Mouse (Mus musculus): ENCODE data around the gene Cradd. TPM values are rescaled to one million over a fixed set of nuclear protein-coding genes. Genes with fewer than 3 reads are reported as not detected.
A peak's percentile ranks its signal among the peaks of the same experiment; 100 is the strongest.

Gene Cradd
- polyA plus RNA-seq, 2 experiments, result 3.2 to 3.6 TPM

DNA sequence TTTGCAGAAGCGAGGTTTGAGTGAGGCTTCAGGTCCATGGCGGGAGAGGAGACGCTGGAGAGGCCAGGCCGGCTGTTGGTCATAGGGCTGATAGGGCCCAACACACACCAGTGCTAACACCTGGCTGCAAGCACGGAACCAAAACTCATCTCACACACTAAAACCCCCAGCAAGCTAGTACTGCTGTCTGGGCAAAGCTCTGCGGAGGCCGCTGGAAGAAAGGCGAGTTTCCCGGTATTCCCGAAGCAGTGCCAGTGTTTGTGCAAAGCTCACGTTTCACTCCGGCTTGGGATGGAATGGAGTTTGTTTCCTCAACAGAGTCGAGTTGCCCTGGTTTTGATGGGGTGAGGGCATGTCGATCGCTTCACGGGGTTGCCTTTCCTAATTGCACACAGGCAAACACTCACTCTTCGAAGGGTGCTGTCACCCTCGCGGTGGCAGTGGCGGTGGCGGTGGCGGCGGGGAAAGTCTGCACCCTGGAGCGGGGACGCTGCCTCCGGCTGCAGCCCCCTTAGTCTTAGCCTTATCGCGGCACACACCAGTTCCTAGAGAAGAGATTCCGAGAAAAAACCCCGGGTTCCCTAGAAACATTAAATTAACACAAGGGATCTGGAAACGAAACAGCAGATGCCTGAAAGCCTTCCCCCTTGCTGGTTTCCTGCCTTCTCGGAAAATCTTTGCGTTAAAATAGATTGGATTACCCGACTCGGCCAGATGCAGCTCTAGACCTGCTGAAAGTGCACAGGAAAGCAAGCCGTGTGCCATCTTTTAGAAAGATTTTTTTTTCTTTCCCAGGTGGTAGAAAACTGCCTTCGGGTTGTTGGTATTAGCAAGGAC is 59.2 kb downstream of the Cradd start:
- H3K27me3 ChIP-seq (ENCODE audit: control insufficient read depth, insufficient read depth, low read length), result peaks cover 16% of the 10 kb centered on the region

DNA sequence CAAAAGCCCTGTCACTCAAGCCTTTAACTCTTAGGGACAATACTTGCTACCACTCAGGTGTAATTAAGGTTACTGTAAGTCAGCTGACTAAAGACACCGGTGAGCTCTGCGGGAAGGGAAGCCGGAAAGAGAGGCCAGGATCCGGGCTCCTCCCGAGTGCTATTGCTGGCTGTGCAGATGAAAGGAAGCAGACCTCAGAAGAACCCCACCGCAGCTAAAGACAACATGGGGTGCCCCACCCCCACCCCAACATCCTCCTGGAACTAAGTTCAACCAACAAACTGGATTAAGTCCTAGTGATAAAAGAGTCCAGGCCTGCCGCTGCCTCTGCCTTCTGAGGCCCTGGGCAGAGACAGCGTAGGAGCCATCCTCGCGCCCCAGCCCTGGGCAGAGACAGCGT is 61.5 kb downstream of the Cradd start:
- Histone ChIP-seq H3K27ac (no peak overlapping the region), H3K4me2 (ENCODE audit: low read depth) (no peak overlapping the region), H3K36me3 (replicated peaks; ENCODE audit: control insufficient read depth, insufficient read depth, low read depth) (no peaks in the 10 kb centered on the region), H3K27me3 (ENCODE audit: control insufficient read depth, insufficient read depth, low read length) (peaks cover 16% of the 10 kb centered on the region), H3K9ac (replicated peaks) (no peak overlapping the region), H3K4me1 (replicated peaks; ENCODE audit: control insufficient read depth in 2 of 2, insufficient read depth in 2 of 2, low read length in 1 of 2) (peaks cover 0 to 10% of the 10 kb centered on the region in 2 experiments; a peak in 2 of 4 replicates), H3K4me3 (ENCODE audit: insufficient read depth in 1 of 2, low read depth in 2 of 2, low read length in 2 of 2) (no peak overlapping the region), H3K9me3 (ENCODE audit: control insufficient read depth, low read length) (no peaks in the 10 kb centered on the region)
- DNase-seq (ENCODE audit: low read depth in 3 of 3, low spot score in 3 of 3) (no peak), ATAC-seq (ENCODE audit: insufficient read depth) (no peak)
- 21% methylated on average over 11 of the region's 11 CpGs for WGBS (ENCODE audit: insufficient replicate concordance)
- no peak for TF ChIP-seq EP300 (IDR thresholded peaks at IDR 0.05; ENCODE audit: low read depth)
- TF ChIP-seq CTCF (IDR thresholded peaks at IDR 0.05; ENCODE audit: low read depth), result no peak

More for the DNA sequence above, 59.2 kb downstream of the Cradd start:
- 6% methylated on average over 37 of the region's 37 CpGs for WGBS (ENCODE audit: insufficient replicate concordance)
- no peak overlapping the region for H3K9ac ChIP-seq (replicated peaks)
- no peaks in the 10 kb centered on the region for H3K36me3 ChIP-seq (replicated peaks; ENCODE audit: control insufficient read depth, insufficient read depth, low read depth)
- ATAC-seq (ENCODE audit: insufficient read depth) (peak; percentile 57; the same call in 1 of the 2 replicates), DNase-seq (ENCODE audit: low read depth in 3 of 3, low spot score in 3 of 3) (peak; percentile 25 to 64 (median 28))
- peak overlapping the region; percentile 50 for H3K4me2 ChIP-seq (ENCODE audit: low read depth)
- TF ChIP-seq CTCF (IDR thresholded peaks at IDR 0.05; ENCODE audit: low read depth), result no peak
- TF ChIP-seq EP300 (IDR thresholded peaks at IDR 0.05; ENCODE audit: low read depth), result no peak
- peaks cover 0 to 10% of the 10 kb centered on the region in 2 experiments; a peak in 2 of 4 replicates for H3K4me1 ChIP-seq (replicated peaks; ENCODE audit: control insufficient read depth in 2 of 2, insufficient read depth in 2 of 2, low read length in 1 of 2)
- H3K9me3 ChIP-seq (ENCODE audit: control insufficient read depth, low read length), result no peaks in the 10 kb centered on the region
- peak overlapping the region; percentile 39 to 52 for H3K4me3 ChIP-seq (ENCODE audit: insufficient read depth in 1 of 2, low read depth in 2 of 2, low read length in 2 of 2)
- H3K27ac ChIP-seq, result no peak overlapping the region

DNA sequence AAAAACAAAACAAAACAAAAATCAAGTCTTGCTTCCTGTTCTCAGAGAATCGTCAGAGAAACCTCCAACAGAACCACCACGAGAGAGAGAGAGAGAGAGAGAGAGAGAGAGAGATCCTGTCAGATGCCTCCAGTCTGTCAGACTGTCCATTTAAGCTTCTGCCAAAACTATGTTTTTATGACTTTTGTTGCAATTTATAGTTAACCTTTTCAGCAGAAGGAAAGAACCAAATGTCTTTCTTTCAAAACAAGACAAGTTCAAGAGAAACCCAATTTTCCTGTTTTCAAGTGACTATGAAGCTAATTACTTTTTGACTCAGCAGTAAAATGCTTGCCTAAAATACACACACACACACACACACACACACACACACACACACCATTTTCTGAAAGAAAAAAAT is 62.7 kb downstream of the Cradd start:
- H3K27me3 ChIP-seq (ENCODE audit: control insufficient read depth, insufficient read depth, low read length), result peaks cover 16% of the 10 kb centered on the region
- H3K36me3 ChIP-seq (replicated peaks; ENCODE audit: control insufficient read depth, insufficient read depth, low read depth), result no peaks in the 10 kb centered on the region
- no peak overlapping the region for H3K9ac ChIP-seq (replicated peaks)
- peaks cover 0 to 9% of the 10 kb centered on the region in 2 experiments; a peak in 2 of 4 replicates for H3K4me1 ChIP-seq (replicated peaks; ENCODE audit: control insufficient read depth in 2 of 2, insufficient read depth in 2 of 2, low read length in 1 of 2)
- no peak overlapping the region for H3K4me3 ChIP-seq (ENCODE audit: insufficient read depth in 1 of 2, low read depth in 2 of 2, low read length in 2 of 2)
- TF ChIP-seq EP300 (IDR thresholded peaks at IDR 0.05; ENCODE audit: low read depth) (no peak), CTCF (IDR thresholded peaks at IDR 0.05; ENCODE audit: low read depth) (no peak)
- no peak for ATAC-seq (ENCODE audit: insufficient read depth)
- H3K9me3 ChIP-seq (ENCODE audit: control insufficient read depth, low read length), result no peaks in the 10 kb centered on the region
- 27% methylated on average over 2 of the region's 2 CpGs for WGBS (ENCODE audit: insufficient replicate concordance)
- H3K27ac ChIP-seq, result no peak overlapping the region
- H3K4me2 ChIP-seq (ENCODE audit: low read depth), result no peak overlapping the region
- no peak for DNase-seq (ENCODE audit: low read depth in 3 of 3, low spot score in 3 of 3)

DNA sequence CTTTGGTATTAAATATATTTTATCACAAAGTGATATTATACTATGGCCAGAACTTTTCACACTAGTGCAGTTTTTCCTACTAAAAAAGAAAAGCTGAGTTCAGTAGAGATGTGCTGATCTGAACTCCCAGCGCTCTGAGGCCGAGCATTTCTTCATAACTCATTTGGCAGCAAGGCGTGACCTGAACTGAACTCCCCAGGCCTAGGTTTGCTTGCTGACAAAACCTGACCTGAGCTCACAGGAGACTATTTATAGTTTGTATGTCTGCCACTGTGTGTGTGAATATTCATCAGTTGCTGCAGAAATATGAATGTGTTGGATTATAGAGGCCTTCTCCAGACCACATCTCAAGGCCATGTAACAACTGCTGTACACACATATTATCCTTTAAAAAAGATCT is 63.5 kb downstream of the Cradd start:
- WGBS (ENCODE audit: insufficient replicate concordance), result 69% methylated on average over 3 of the region's 3 CpGs
- Histone ChIP-seq H3K4me2 (ENCODE audit: low read depth) (no peak overlapping the region), H3K36me3 (replicated peaks; ENCODE audit: control insufficient read depth, insufficient read depth, low read depth) (no peaks in the 10 kb centered on the region), H3K4me1 (replicated peaks; ENCODE audit: control insufficient read depth in 2 of 2, insufficient read depth in 2 of 2, low read length in 1 of 2) (peaks cover 0 to 8% of the 10 kb centered on the region in 2 experiments; a peak in 2 of 4 replicates), H3K4me3 (ENCODE audit: insufficient read depth in 1 of 2, low read depth in 2 of 2, low read length in 2 of 2) (no peak overlapping the region), H3K9me3 (ENCODE audit: control insufficient read depth, low read length) (no peaks in the 10 kb centered on the region), H3K9ac (replicated peaks) (no peak overlapping the region), H3K27ac (no peak overlapping the region), H3K27me3 (ENCODE audit: control insufficient read depth, insufficient read depth, low read length) (peaks cover 12% of the 10 kb centered on the region)
- TF ChIP-seq EP300 (IDR thresholded peaks at IDR 0.05; ENCODE audit: low read depth) (no peak), CTCF (IDR thresholded peaks at IDR 0.05; ENCODE audit: low read depth) (no peak)
- ATAC-seq (ENCODE audit: insufficient read depth), result no peak
- DNase-seq (ENCODE audit: low read depth in 3 of 3, low spot score in 3 of 3), result no peak

DNA sequence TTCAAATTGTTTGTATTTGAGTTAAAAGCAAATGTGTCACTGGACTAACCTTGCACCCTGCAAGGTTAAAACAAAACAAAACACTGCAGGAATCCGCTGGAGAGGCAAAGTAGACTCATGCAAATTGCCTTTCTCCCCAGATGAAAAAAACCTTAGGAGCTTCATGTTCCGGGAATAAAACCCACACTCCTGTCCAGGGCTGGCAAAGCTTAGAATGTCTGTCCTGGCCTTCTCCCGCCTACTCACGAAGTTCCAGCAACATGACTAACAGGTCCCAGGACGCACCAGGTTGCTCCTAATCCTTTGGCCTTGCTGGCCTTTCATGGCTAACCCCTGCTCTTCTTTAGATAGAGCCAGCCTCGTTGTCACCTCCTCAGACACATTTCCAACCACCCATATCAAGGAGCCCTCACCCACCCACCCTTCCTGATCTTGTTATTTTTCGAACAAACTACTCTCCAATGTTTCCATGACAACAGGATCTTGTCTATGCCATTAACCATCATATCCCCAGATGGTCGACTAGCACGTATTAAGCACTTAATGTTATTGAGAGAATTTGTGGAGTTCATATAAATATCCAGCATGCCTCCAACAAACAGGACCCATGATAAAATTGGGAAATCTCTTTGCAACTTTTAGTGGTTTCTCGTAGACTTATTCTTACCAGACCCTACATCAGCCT is 65.3 kb downstream of the Cradd start:
- no peaks in the 10 kb centered on the region for H3K9me3 ChIP-seq (ENCODE audit: control insufficient read depth, low read length)
- WGBS (ENCODE audit: insufficient replicate concordance), result 61% methylated on average over 10 of the region's 10 CpGs
- peaks cover 0 to 7% of the 10 kb centered on the region in 2 experiments; a peak in 2 of 4 replicates for H3K4me1 ChIP-seq (replicated peaks; ENCODE audit: control insufficient read depth in 2 of 2, insufficient read depth in 2 of 2, low read length in 1 of 2)
- H3K27me3 ChIP-seq (ENCODE audit: control insufficient read depth, insufficient read depth, low read length), result no peaks in the 10 kb centered on the region
- no peak overlapping the region for H3K9ac ChIP-seq (replicated peaks)
- ATAC-seq (ENCODE audit: insufficient read depth), result no peak
- no peak overlapping the region for H3K27ac ChIP-seq
- DNase-seq (ENCODE audit: low read depth in 3 of 3, low spot score in 3 of 3), result no peak
- H3K4me2 ChIP-seq (ENCODE audit: low read depth), result no peak overlapping the region
- H3K36me3 ChIP-seq (replicated peaks; ENCODE audit: control insufficient read depth, insufficient read depth, low read depth), result no peaks in the 10 kb centered on the region
- TF ChIP-seq EP300 (IDR thresholded peaks at IDR 0.05; ENCODE audit: low read depth) (no peak), CTCF (IDR thresholded peaks at IDR 0.05; ENCODE audit: low read depth) (no peak)
- no peak overlapping the region for H3K4me3 ChIP-seq (ENCODE audit: insufficient read depth in 1 of 2, low read depth in 2 of 2, low read length in 2 of 2)
